Mouse (Mus musculus) CH12.LX (cell line): Measurements from ENCODE around the gene Nipbl. TPM values are rescaled to one million over a fixed set of nuclear protein-coding genes. Genes with fewer than 3 reads are reported as not detected.

Experiments used
- DNase-seq: peaks from one replicate; pipeline ENCODE4 v3.0.0-alpha.2; 2013; ENCODE audit errors: extremely low read depth
- H3K27ac ChIP-seq: 2 replicates; pipeline ENCODE4 v1.5.1; 2012; ENCODE audit warnings: low read depth, mild to moderate bottlenecking, control low read depth, moderate library complexity; ENCODE audit not compliant: insufficient read depth
- H3K27me3 ChIP-seq: replicated peaks from 2 replicates; pipeline ENCODE3; 2012; ENCODE audit warnings: inconsistent platforms
- H3K36me3 ChIP-seq, 2 experiments: replicated peaks in 1 of 2; 2 replicates each; pipeline versions ENCODE3 to v1.6.1; 2012; ENCODE audit warnings: inconsistent platforms in 1 of 2, low read length in 1 of 2, mild to moderate bottlenecking in 1 of 2, mixed read lengths in 1 of 2, moderate library complexity in 1 of 2; ENCODE audit not compliant: control insufficient read depth in 1 of 2, insufficient read depth in 1 of 2
- H3K4me1 ChIP-seq, 2 experiments: 2 replicates each; pipeline ENCODE4 v1.6.1; 2012; ENCODE audit warnings: inconsistent platforms in 1 of 2, moderate library complexity in 1 of 2; ENCODE audit not compliant: insufficient read depth in 2 of 2, control insufficient read depth in 1 of 2
- H3K4me2 ChIP-seq: 2 replicates; pipeline ENCODE4 v1.6.1; 2012; ENCODE audit warnings: low read depth, mild to moderate bottlenecking, control low read depth; ENCODE audit not compliant: poor library complexity, insufficient read depth, severe bottlenecking
- H3K4me3 ChIP-seq, 3 experiments: fragments of 150-350 bp in 1 of 3; sonication (generic) in 1 of 3; replicated peaks in 1 of 3; 2 replicates each; pipeline versions ENCODE3 to v1.5.1; 2011 to 2012; ENCODE audit warnings: low read depth in 2 of 3, low read length in 2 of 3, mild to moderate bottlenecking in 2 of 3, moderate library complexity in 2 of 3, control low read depth in 1 of 3, improper control_type of control experiment in 1 of 3, inconsistent platforms in 1 of 3, mixed read lengths in 1 of 3; ENCODE audit not compliant: poor library complexity in 1 of 3
- H3K79me2 ChIP-seq: replicated peaks from 2 replicates; pipeline ENCODE4 v1.6.1; 2012; ENCODE audit warnings: mild to moderate bottlenecking, moderate library complexity; ENCODE audit not compliant: control insufficient read depth, poor library complexity, insufficient read depth, severe bottlenecking; ENCODE audit errors: extremely low read depth
- H3K9ac ChIP-seq: 2 replicates; pipeline ENCODE4 v1.6.1; 2012; ENCODE audit warnings: low read depth, mild to moderate bottlenecking, control low read depth, moderate library complexity; ENCODE audit not compliant: insufficient read depth
- H3K9me3 ChIP-seq: replicated peaks from 2 replicates; pipeline ENCODE3; 2012; ENCODE audit warnings: low read length, inconsistent platforms, mixed read lengths
- BHLHE40 ChIP-seq: IDR thresholded peaks from 2 replicates; pipeline ENCODE4 v1.6.1; 2011; ENCODE audit warnings: mild to moderate bottlenecking, low read depth, low read length, improper control_type of control experiment
- CHD1 ChIP-seq: IDR thresholded peaks from 2 replicates; pipeline ENCODE4 v1.6.1; 2012; ENCODE audit warnings: low read depth, low read length, improper control_type of control experiment, inconsistent platforms
- CHD2 ChIP-seq: IDR thresholded peaks from 2 replicates; pipeline ENCODE4 v1.6.1; 2011; ENCODE audit warnings: low read length, improper control_type of control experiment
- CTCF ChIP-seq, 2 experiments: IDR thresholded peaks in 1 of 2; conservative IDR thresholded peaks in 1 of 2; 2 replicates each; pipeline ENCODE4 v1.5.1; 2011 to 2012; ENCODE audit warnings: low read depth in 2 of 2, low read length in 2 of 2, improper control_type of control experiment in 1 of 2, inconsistent platforms in 1 of 2, mild to moderate bottlenecking in 1 of 2, moderate library complexity in 1 of 2
- ETS1 ChIP-seq: conservative IDR thresholded peaks from 2 replicates; pipeline ENCODE4 v1.6.1; 2012; ENCODE audit warnings: low read depth, mild to moderate bottlenecking, inconsistent platforms, low read length, improper control_type of control experiment, moderate library complexity
- HCFC1 ChIP-seq: IDR thresholded peaks from 2 replicates; pipeline ENCODE4 v1.6.1; 2012; ENCODE audit warnings: low read depth, mild to moderate bottlenecking, inconsistent platforms, low read length, improper control_type of control experiment
- IRF4 ChIP-seq: IDR thresholded peaks from 2 replicates; pipeline ENCODE4 v1.6.1; 2014; ENCODE audit warnings: low read depth, mild to moderate bottlenecking, inconsistent platforms, low read length, improper control_type of control experiment
- KAT2A ChIP-seq: IDR thresholded peaks from 2 replicates; pipeline ENCODE4 v1.6.1; 2012; ENCODE audit warnings: low read length, improper control_type of control experiment, inconsistent platforms; ENCODE audit not compliant: insufficient replicate concordance
- MAFK ChIP-seq: IDR thresholded peaks from 2 replicates; pipeline ENCODE4 v1.6.1; 2011; ENCODE audit warnings: low read length, improper control_type of control experiment; ENCODE audit not compliant: insufficient replicate concordance
- MAX ChIP-seq: IDR thresholded peaks from 2 replicates; pipeline ENCODE4 v1.6.1; 2011; ENCODE audit warnings: low read length, improper control_type of control experiment
- MEF2A ChIP-seq: IDR thresholded peaks from 2 replicates; pipeline ENCODE4 v1.6.1; 2014; ENCODE audit warnings: low read depth, mild to moderate bottlenecking, inconsistent platforms, low read length, improper control_type of control experiment, borderline replicate concordance
- NELFE ChIP-seq: IDR thresholded peaks from 2 replicates; pipeline ENCODE4 v1.6.1; 2011; ENCODE audit warnings: low read depth, low read length, improper control_type of control experiment
- POLR2A ChIP-seq: IDR thresholded peaks from 2 replicates; pipeline ENCODE4 v1.6.1; 2011; ENCODE audit warnings: low read depth, mild to moderate bottlenecking, improper control_type of control experiment, low read length
- SIN3A ChIP-seq: IDR thresholded peaks from 2 replicates; pipeline ENCODE4 v1.6.1; 2012; ENCODE audit warnings: low read length, improper control_type of control experiment, inconsistent platforms
- SMC3 ChIP-seq: IDR thresholded peaks from 2 replicates; pipeline ENCODE4 v1.6.1; 2011; ENCODE audit warnings: low read depth, low read length, improper control_type of control experiment
- UBTF ChIP-seq: IDR thresholded peaks from 2 replicates; pipeline ENCODE4 v1.6.1; 2012; ENCODE audit warnings: low read depth, mild to moderate bottlenecking, inconsistent platforms, low read length, improper control_type of control experiment, moderate library complexity
- USF2 ChIP-seq: conservative IDR thresholded peaks from 2 replicates; pipeline ENCODE4 v1.6.1; 2011; ENCODE audit warnings: low read depth, low read length, improper control_type of control experiment
- ZKSCAN1 ChIP-seq: IDR thresholded peaks from 2 replicates; pipeline ENCODE4 v1.6.1; 2012; ENCODE audit warnings: low read depth, inconsistent platforms, low read length, improper control_type of control experiment, borderline replicate concordance
- ZMIZ1 ChIP-seq: IDR thresholded peaks from 2 replicates; pipeline ENCODE4 v1.6.1; 2012; ENCODE audit warnings: low read depth, mild to moderate bottlenecking, inconsistent platforms, low read length, improper control_type of control experiment
- ZNF384 ChIP-seq: IDR thresholded peaks from 2 replicates; pipeline ENCODE4 v1.6.1; 2012; ENCODE audit warnings: low read depth, low read length, improper control_type of control experiment, inconsistent platforms
- dilution Hi-C: fragments of 300-500 bp; cut with MboI; formaldehyde crosslinking; loops from 2 replicates; pipeline ENCODE4 v1.14.3; 2020; ENCODE audit warnings: low sequenced_read_pairs; ENCODE audit not compliant: extremely low pct_unique_long_range_greater_than_20kb, extremely low pct_ligation_motif_present
- in situ Hi-C: fragments of 300-500 bp; cut with MboI; formaldehyde crosslinking; loops from 3 replicates; pipeline ENCODE4 v1.14.3; 2019; ENCODE audit warnings: low sequenced_read_pairs, low pct_ligation_motif_present, low pct_unique_long_range_greater_than_20kb, mixed read lengths
- polyA plus RNA-seq: library from polyadenylated mRNA; unstranded; fragments of >175 nt; gene quantifications from 2 replicates; pipeline ENCODE4 v1.2.1, GENCODE M21; 2012; ENCODE audit warnings: low read depth; ENCODE audit not compliant: insufficient read length
- total RNA-seq, 2 experiments: library from RNA; depleted of rRNA; stranded (reverse); fragments of 300-350 nt in 1 of 2; fragments of >200 nt in 1 of 2; gene quantifications; 2 replicates each; pipeline ENCODE4 v1.2.3; 2012 to 2014

Nipbl gene
- total and polyA plus RNA-seq, 3 experiments: 16.3 to 30.8 (median 19.8) TPM

GRCm38 (mm10) chr15:8340596-8340995, 103.7 kb downstream of the Nipbl start:
- peaks cover 0 to 5% of the 10 kb centered on the region in 2 experiments; a peak in 1 of 4 replicates for H3K4me1 ChIP-seq
- dilution Hi-C loops (no loop called here), in situ Hi-C loops (no loop called here)
- H3K36me3 ChIP-seq: peaks cover 19 to 66% of the 10 kb centered on the region in 2 experiments
- H3K27ac ChIP-seq: no peak overlapping the region
- H3K9ac ChIP-seq: no peak overlapping the region
- no peaks in the 10 kb centered on the region for H3K27me3 ChIP-seq
- no peak overlapping the region for H3K4me2 ChIP-seq
- H3K4me3 ChIP-seq: no peak overlapping the region
- no peak for DNase-seq
- peaks cover 3% of the 10 kb centered on the region; the same call in 1 of the 2 replicates for H3K79me2 ChIP-seq
- H3K9me3 ChIP-seq: no peaks in the 10 kb centered on the region
- TF ChIP-seq UBTF (no peak), ZNF384 (no peak), CHD2 (no peak), IRF4 (no peak), KAT2A (no peak)
- TF ChIP-seq, all 38 proteins: peak for 0

DNA sequence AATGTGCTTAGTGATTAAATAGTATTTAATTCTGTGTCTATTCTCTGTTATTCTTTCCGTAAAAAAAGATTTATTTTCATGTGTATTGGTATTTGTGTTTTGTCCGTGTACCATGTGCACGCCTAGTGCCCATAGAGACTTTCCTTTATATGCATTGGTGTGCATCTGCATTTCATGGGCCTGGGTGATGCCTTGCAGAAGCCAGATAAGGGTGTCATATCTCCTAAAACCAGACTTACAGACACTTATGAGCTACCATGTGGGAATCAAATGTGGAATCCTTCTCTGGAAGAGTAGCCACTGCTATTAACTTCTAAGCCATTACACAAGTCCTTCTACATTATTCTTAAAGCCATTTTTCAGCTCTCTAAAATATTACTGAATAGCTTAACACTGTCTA, 112.7 kb downstream of the Nipbl start:
- TF ChIP-seq ZKSCAN1: no peak
- TF ChIP-seq IRF4: no peak
- no peak for TF ChIP-seq SIN3A
- TF ChIP-seq MAX: no peak
- no peak for TF ChIP-seq MEF2A
- TF ChIP-seq CHD1: no peak
- no peak for TF ChIP-seq POLR2A
- TF ChIP-seq SMC3: no peak
- TF ChIP-seq ZMIZ1: no peak
- no peak for TF ChIP-seq BHLHE40
- no peak for TF ChIP-seq USF2
- TF ChIP-seq MAFK: no peak
- TF ChIP-seq ETS1: no peak
- no peak for TF ChIP-seq NELFE
- no peak for TF ChIP-seq HCFC1
- TF ChIP-seq CTCF (conservative IDR thresholded peaks at IDR 0.05 in 1 of 2, IDR thresholded peaks at IDR 0.05 in 1 of 2; ENCODE audit: low read depth in 2 of 2, low read length in 2 of 2): no peak
- TF ChIP-seq ZNF384: no peak
- no peaks in the 10 kb centered on the region for H3K4me1 ChIP-seq
- no peak for DNase-seq
- H3K4me2 ChIP-seq: no peak overlapping the region
- no peaks in the 10 kb centered on the region for H3K79me2 ChIP-seq
- dilution Hi-C loops (no loop called here), in situ Hi-C loops (no loop called here)
- H3K9me3 ChIP-seq: no peaks in the 10 kb centered on the region
- H3K9ac ChIP-seq: no peak overlapping the region
- no peak overlapping the region for H3K4me3 ChIP-seq
- no peak overlapping the region for H3K27ac ChIP-seq
- H3K27me3 ChIP-seq: no peaks in the 10 kb centered on the region
- H3K36me3 ChIP-seq: peaks cover 27 to 68% of the 10 kb centered on the region in 2 experiments
